Mouse (Mus musculus) cerebellum, adult 2 months (tissue): ENCODE results near the gene Arpc1b. TPM values are rescaled to one million over a fixed set of nuclear protein-coding genes. Genes with fewer than 3 reads are reported as not detected.

Experiments
- DNase-seq, 2 experiments: peaks; one replicate each; pipeline ENCODE4 v3.0.0; 2021
- H3K27ac ChIP-seq: fragments of 200-500 bp; 2 replicates; pipeline ENCODE4 v1.5.1; 2012; ENCODE audit warnings: low read length, control low read depth, inconsistent platforms; ENCODE audit not compliant: insufficient read depth
- H3K27me3 ChIP-seq: fragments of 200-500 bp; 2 replicates; pipeline ENCODE4 v1.6.1; 2012; ENCODE audit warnings: inconsistent platforms, mild to moderate bottlenecking, low read length, moderate library complexity; ENCODE audit not compliant: control insufficient read depth, insufficient read depth
- H3K4me1 ChIP-seq: fragments of 200-500 bp; 2 replicates; pipeline ENCODE4 v1.6.1; 2011; ENCODE audit warnings: low read length; ENCODE audit not compliant: control insufficient read depth, insufficient read depth
- H3K4me3 ChIP-seq: fragments of 200-500 bp; replicated peaks from 2 replicates; pipeline ENCODE3; 2011; ENCODE audit warnings: mild to moderate bottlenecking, low read depth, low read length, control low read depth; ENCODE audit not compliant: insufficient read depth
- CTCF ChIP-seq: fragments of 200-500 bp; IDR thresholded peaks from 2 replicates; pipeline ENCODE4 v1.5.1; 2011; ENCODE audit warnings: low read depth, mild to moderate bottlenecking, control low read depth, low read length, moderate library complexity, borderline replicate concordance; ENCODE audit not compliant: insufficient read depth
- POLR2A ChIP-seq: fragments of 200-500 bp; IDR thresholded peaks from 2 replicates; pipeline ENCODE4 v1.6.1; 2011; ENCODE audit warnings: low read length, control low read depth, borderline replicate concordance; ENCODE audit not compliant: insufficient read depth
- WGBS: fragments of 180-500 bp; shearing (Covaris S2); methylation state at CpG from one replicate; pipeline ENCODE4 v1.1.7; 2018; 5-methylcytosine and 5-hydroxymethylcytosine counted together
- polyA plus RNA-seq: library from polyadenylated mRNA; depleted of rRNA; stranded (reverse); fragments of >200 nt; gene quantifications from 2 replicates; pipeline ENCODE4 v1.2.3, GENCODE M21; 2012

Gene Arpc1b
- polyA plus RNA-seq, 1 experiment: 50.2 TPM

DNA sequence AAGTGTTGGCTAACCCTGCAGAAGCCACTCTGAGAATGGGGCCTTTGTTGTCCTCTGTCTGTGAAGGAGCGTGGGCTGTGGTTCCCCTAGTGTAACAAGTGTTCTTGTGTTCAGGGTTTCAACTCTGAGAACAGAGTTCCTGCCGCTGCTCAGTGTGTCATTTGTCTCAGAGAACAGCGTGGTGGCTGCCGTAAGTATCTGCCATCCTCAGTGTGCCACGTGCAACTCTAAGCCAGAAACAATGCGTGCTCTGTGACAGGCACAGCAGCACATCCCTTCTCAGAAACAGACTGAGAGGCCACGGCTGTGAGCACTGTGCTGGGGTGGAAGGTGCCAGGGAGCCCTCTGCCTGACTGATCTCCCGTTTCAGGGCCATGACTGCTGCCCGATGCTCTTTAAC is 9.7 kb upstream of the Arpc1b start:
- TF ChIP-seq POLR2A (no peak), CTCF (no peak)
- no peak overlapping the region for H3K4me3 ChIP-seq
- no peaks in the 10 kb centered on the region for H3K4me1 ChIP-seq
- peak in 1 of 2 experiments; percentile 30 for DNase-seq
- 74% methylated on average over 9 of the region's 9 CpGs for WGBS
- H3K27me3 ChIP-seq: no peaks in the 10 kb centered on the region
- H3K27ac ChIP-seq: 0 out of 2 replicates have a peak overlapping the region, but pooled peaks have one; percentile 22

DNA sequence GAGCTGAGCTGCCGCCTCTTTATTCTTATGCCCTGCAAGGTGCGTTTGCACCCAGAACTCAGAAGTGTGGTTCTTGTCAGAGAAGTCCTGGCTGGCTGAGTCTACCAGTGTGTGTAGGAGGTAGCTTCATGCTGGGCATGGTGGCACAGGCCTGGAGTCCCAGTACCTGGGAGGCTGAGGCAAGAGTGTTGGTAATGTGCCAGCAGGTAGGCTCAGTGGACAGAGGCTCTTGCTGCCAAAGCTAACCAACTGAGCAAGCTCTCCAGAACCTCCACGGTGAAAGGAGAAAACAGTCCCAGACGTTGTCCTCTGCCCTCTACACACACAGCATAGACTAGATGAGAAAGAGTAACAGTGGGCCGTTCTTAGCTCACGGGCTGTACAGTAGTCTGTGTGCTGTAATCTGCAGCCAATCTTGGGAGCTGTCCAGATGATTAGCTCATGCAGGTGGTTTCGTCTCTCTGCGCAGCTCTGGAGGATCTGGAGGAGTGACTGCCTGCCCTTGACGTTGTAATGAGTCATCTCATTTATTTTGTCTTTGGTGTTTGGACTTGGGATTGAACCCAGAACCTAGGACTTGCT is 8.2 kb upstream of the Arpc1b start:
- Histone ChIP-seq H3K4me3 (no peak overlapping the region), H3K27ac (no peak overlapping the region), H3K4me1 (no peaks in the 10 kb centered on the region), H3K27me3 (no peaks in the 10 kb centered on the region)
- DNase-seq: no peak
- WGBS: 64% methylated on average over 9 of the region's 9 CpGs
- TF ChIP-seq CTCF: no peak
- TF ChIP-seq POLR2A: no peak

DNA sequence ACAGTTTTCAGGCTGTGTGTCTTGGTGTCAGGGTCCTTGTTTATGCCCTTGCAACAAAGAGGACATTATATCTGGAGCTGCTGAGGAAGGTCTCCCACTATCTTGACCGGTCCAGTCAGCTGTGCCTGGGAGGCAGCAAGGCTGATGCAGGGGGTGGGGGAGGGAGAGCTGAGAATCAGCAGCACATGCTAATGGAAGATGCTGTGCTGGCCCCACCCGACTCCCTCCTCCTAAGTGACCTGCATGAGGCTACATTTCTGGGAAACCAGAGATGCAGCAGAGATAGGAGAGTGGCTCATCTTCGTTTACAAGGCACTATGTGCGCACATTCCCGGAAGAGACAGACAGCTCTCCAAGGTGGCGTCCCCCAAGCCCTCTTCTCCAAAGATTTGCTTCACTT is 3.6 kb upstream of the Arpc1b start:
- DNase-seq: no peak
- Histone ChIP-seq H3K4me3 (no peak overlapping the region), H3K27me3 (no peaks in the 10 kb centered on the region), H3K27ac (no peak overlapping the region), H3K4me1 (no peaks in the 10 kb centered on the region)
- TF ChIP-seq POLR2A (no peak), CTCF (no peak)
- 90% methylated on average over 6 of the region's 6 CpGs for WGBS

DNA sequence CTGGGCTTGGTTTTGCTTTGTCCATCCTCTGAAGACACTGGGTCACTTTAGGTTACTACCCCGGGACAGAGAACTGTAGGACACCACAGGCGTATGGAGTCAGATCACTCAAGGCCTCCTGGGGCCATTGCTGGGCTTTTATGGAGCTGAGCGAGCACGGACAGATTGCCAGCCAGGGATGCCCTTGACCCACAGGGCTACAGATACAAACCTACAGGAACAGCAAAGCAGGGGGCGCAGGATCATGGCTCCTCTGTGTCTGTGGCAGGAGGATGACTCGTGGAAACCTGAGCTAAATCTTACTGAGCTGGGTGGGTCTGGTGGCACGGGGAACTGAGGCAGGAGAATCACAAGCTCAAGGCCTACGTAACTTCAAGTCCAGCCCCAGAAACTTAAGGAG is 1.4 kb upstream of the Arpc1b start:
- WGBS: 75% methylated on average over 8 of the region's 8 CpGs
- no peaks in the 10 kb centered on the region for H3K27me3 ChIP-seq
- no peak overlapping the region for H3K27ac ChIP-seq
- no peak for TF ChIP-seq POLR2A
- TF ChIP-seq CTCF: no peak
- no peak overlapping the region for H3K4me3 ChIP-seq
- no peaks in the 10 kb centered on the region for H3K4me1 ChIP-seq
- no peak for DNase-seq

DNA sequence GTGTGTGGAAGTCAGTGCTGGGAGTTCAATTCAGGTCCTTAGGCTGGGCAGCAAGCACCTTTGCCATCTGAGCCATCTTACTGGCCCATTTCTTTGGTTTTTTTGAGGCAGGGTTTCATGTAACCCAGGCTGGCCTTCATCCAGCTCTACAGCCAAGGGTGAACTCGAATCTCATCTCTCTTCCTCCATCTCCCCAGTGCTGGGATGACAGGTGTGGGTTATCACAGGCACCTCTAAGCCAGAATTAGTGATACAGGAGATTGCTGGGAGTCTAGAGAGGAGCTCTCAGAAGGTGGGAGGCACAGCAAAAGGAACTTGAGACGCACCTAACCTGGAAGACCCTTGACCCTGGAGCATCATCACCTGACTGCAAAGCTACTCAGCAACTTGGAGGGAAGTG is 599 bp upstream of the Arpc1b start:
- Histone ChIP-seq H3K27me3 (no peaks in the 10 kb centered on the region), H3K4me3 (no peak overlapping the region), H3K27ac (no peak overlapping the region), H3K4me1 (no peaks in the 10 kb centered on the region)
- TF ChIP-seq POLR2A (no peak), CTCF (no peak)
- DNase-seq: no peak
- 50% methylated on average over 2 of the region's 2 CpGs for WGBS

DNA sequence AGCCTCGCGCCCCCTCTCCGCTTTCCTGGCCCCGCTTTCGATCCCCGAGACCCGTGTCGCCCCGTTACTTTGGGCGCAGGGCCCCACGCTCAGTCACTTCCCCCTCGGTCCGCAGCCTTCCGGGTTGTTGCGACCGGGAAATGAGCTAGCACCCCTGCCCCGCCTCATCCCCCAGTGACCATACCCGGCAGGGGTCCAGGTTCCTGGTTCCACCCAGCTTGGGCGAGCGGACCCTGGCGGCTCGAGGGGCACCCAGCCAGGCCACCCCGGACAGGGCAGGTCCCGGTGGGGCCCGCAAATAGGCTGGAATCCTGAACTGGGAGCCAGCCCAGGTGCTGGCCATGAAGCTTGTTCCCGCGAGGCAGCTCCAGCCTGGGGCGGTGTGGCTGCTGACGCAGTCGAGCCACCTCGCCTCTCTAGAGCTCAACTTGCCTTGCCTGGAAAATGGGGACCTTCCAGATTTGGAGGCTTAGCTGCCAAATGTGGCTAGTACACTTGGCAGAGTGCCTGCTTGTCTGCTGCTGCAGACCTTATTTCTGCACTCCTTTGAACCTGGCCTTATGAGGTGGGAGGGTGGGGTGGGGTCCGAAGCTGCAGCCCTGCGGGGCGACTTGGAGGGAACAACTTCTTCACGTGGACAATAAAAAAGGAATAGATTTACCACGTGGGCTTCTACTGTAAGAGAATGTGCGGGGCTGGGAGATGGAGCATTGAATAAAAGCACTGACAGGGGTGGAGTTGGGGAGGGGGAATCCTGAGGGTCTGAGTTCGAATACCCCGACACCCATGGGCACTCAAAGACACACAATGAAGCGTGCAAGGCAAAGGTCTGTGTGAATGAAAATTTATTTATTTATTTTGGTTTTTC is 825 bp downstream of the Arpc1b start:
- Histone ChIP-seq H3K27ac (no peak overlapping the region), H3K4me1 (no peaks in the 10 kb centered on the region), H3K4me3 (peak overlapping the region; percentile 24), H3K27me3 (no peaks in the 10 kb centered on the region)
- 16% methylated on average over 35 of the region's 40 CpGs for WGBS
- TF ChIP-seq POLR2A (no peak), CTCF (no peak)
- peak in 1 of 2 experiments; percentile 30 for DNase-seq

DNA sequence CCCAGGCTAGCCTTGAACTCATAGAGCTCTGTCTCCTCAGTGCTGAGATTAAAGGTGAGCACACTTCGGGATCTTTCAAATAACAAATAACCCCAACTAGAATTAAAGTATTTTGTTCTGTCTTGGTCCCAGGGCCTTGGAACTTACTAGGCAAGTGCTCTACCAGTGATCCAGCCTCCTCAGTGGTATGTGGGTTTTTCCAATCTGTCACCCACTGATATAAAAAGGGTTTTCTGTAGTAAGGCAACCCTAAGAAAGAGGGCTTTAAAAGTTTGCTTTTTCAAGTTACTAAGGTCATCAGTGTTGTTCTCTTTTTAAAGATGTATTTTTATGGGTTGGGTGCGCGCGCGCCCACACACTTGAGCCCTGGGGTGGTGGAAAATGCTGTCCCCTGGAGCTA is 1.7 kb downstream of the Arpc1b start:
- no peaks in the 10 kb centered on the region for H3K4me1 ChIP-seq
- H3K27me3 ChIP-seq: no peaks in the 10 kb centered on the region
- no peak for DNase-seq
- 95% methylated on average over 5 of the region's 5 CpGs for WGBS
- TF ChIP-seq CTCF (no peak), POLR2A (no peak)
- H3K4me3 ChIP-seq: no peak overlapping the region
- no peak overlapping the region for H3K27ac ChIP-seq

DNA sequence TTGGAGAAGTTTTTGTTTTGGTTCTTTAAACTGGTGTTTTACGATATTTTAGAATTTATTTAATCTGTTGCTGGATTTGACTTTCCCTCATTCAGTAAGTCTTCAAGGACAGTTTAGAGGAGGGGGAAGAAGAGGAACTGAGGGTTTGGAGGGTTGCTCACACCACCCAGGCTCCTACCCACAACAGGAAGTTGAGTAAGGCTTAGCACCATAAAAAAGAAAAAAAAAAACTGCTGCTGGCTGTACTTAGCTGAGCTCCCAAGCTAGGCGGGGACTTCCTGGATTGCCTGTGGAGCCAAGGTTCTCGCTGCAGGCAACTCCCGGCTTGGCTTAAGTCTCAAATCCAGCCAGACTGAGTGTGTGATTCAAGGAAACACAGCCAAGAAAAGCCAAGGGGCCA is 2.3 kb downstream of the Arpc1b start:
- WGBS: 33% methylated on average over 4 of the region's 4 CpGs
- Histone ChIP-seq H3K4me3 (no peak overlapping the region), H3K27ac (no peak overlapping the region), H3K4me1 (no peaks in the 10 kb centered on the region), H3K27me3 (no peaks in the 10 kb centered on the region)
- DNase-seq: no peak
- TF ChIP-seq CTCF: no peak
- TF ChIP-seq POLR2A: no peak
